Comparison of ENCODE assay signal across 7 mouse cellular contexts in genomic region chr16:14361362-14362098, GRCm38 (mm10). TPM values are rescaled to one million over a fixed set of nuclear protein-coding genes. Genes with fewer than 3 reads are reported as not detected.
DNase-seq lines count a peak whose midpoint lies in the region; ATAC-seq and TF ChIP-seq lines count a peak whose summit lies in the region.

Gene Abcc1 (plus strand): TSS chr16:14361558.

- peak; percentile 97 for ATAC-seq in intestine, embryonic 16.5 days
- ATAC-seq in midbrain, embryonic 12.5 days (ENCODE audit: low FRiP score, low read depth), result peak; percentile 97

- WGBS in intestine, embryonic 16.5 days, result under 1% methylated on average over 61 of the region's 64 CpGs
- under 1% methylated on average over 64 of the region's 64 CpGs for WGBS in limb, embryonic 10.5 days
- under 1% methylated on average over 64 of the region's 64 CpGs for WGBS in midbrain, embryonic 12.5 days
- under 1% methylated on average over 64 of the region's 64 CpGs for WGBS in small intestine, adult 2 months

- H3K27me3 ChIP-seq in intestine, embryonic 16.5 days (replicated peaks; ENCODE audit: control insufficient read depth, insufficient read depth, low read length), result no peaks in the 10 kb centered on the region
- H3K27me3 ChIP-seq in limb, embryonic 10.5 days (ENCODE audit: low read depth, poor library complexity, severe bottlenecking), result no peaks in the 10 kb centered on the region
- H3K27me3 ChIP-seq in midbrain, embryonic 12.5 days, result no peaks in the 10 kb centered on the region
- no peaks in the 10 kb centered on the region for H3K27me3 ChIP-seq in small intestine, adult 2 months (ENCODE audit: control insufficient read depth, insufficient read depth, low read length)

- H3K4me1 ChIP-seq in intestine, embryonic 16.5 days (ENCODE audit: control insufficient read depth, insufficient read depth, low read length), result peaks cover 9% of the 10 kb centered on the region; the same call in 1 of the 2 replicates
- peaks cover 15% of the 10 kb centered on the region for H3K4me1 ChIP-seq in limb, embryonic 10.5 days
- peaks cover 8% of the 10 kb centered on the region; the same call in 1 of the 2 replicates for H3K4me1 ChIP-seq in midbrain, embryonic 12.5 days
- peaks cover 6% of the 10 kb centered on the region for H3K4me1 ChIP-seq in small intestine, adult 2 months (ENCODE audit: control insufficient read depth, insufficient read depth, insufficient read length, low read length)

- H3K4me3 ChIP-seq in intestine, embryonic 16.5 days (ENCODE audit: low read length), result peak within 1 kb of the TSS; percentile 79
- H3K4me3 ChIP-seq in limb, embryonic 10.5 days, result peak within 1 kb of the TSS; percentile 89
- H3K4me3 ChIP-seq in midbrain, embryonic 12.5 days, result peak within 1 kb of the TSS; percentile 63
- H3K4me3 ChIP-seq in small intestine, adult 2 months (ENCODE audit: low read depth, low read length), result peak within 1 kb of the TSS; percentile 80

- no peak within 1 kb of the TSS for H3K27ac ChIP-seq in intestine, embryonic 16.5 days (ENCODE audit: low read length)
- peak within 1 kb of the TSS; percentile 94 for H3K27ac ChIP-seq in limb, embryonic 10.5 days
- no peak within 1 kb of the TSS for H3K27ac ChIP-seq in midbrain, embryonic 12.5 days (replicated peaks)
- H3K27ac ChIP-seq in small intestine, adult 2 months (ENCODE audit: insufficient read depth, low read depth, low read length), result peak within 1 kb of the TSS; percentile 51

- no peaks in the 10 kb centered on the region for H3K36me3 ChIP-seq in intestine, embryonic 16.5 days (ENCODE audit: control insufficient read depth, insufficient read depth, low read length)
- no peaks in the 10 kb centered on the region for H3K36me3 ChIP-seq in limb, embryonic 10.5 days
- no peaks in the 10 kb centered on the region for H3K36me3 ChIP-seq in midbrain, embryonic 12.5 days
- no peaks in the 10 kb centered on the region for H3K36me3 ChIP-seq in small intestine, adult 2 months (ENCODE audit: control insufficient read depth, insufficient read depth, low read length)

- TF ChIP-seq POLR2A in small intestine, adult 2 months (IDR thresholded peaks at IDR 0.05; ENCODE audit: low read depth, low read length), result 0 out of 2 replicates have a peak, but pooled peaks have one; percentile 44

- peak within 1 kb of the TSS; percentile 96 for H3K4me2 ChIP-seq in intestine, embryonic 16.5 days (ENCODE audit: low read depth, low read length)
- peak within 1 kb of the TSS; percentile 95 for H3K4me2 ChIP-seq in midbrain, embryonic 12.5 days (replicated peaks)

- H3K9ac ChIP-seq in intestine, embryonic 16.5 days (ENCODE audit: low read depth, low read length), result peak within 1 kb of the TSS; percentile 83
- peak within 1 kb of the TSS; percentile 70 for H3K9ac ChIP-seq in midbrain, embryonic 12.5 days (replicated peaks)

- no peak for TF ChIP-seq CTCF in small intestine, adult 2 months (IDR thresholded peaks at IDR 0.05; ENCODE audit: extremely low read depth, insufficient read length, insufficient replicate concordance, low read depth, low read length)

- H3K9me3 ChIP-seq in intestine, embryonic 16.5 days (ENCODE audit: control insufficient read depth, low read length), result no peaks in the 10 kb centered on the region
- no peaks in the 10 kb centered on the region for H3K9me3 ChIP-seq in limb, embryonic 10.5 days (replicated peaks)
- H3K9me3 ChIP-seq in midbrain, embryonic 12.5 days, result no peaks in the 10 kb centered on the region

- DNase-seq in adrenal gland, adult 2 months, result peak; percentile 89
- DNase-seq in embryo, embryonic 11.5 days (ENCODE audit: low read depth, low spot score), result peak; percentile 65
- DNase-seq in gastrocnemius, postnatal 4 days (ENCODE audit: low spot score in 2 of 2), result peak; percentile 61 to 77
- peak; percentile 86 for DNase-seq in limb, embryonic 10.5 days (ENCODE audit: low spot score)

RNA-seq across cellular contexts. Expression of gene Abcc1, which starts in this region (rescaled TPM):
- 10 to 100 TPM; 21.3 to 28.5 TPM for total RNA-seq in adrenal gland, adult 2 months (2021)
- polyA plus RNA-seq in adrenal gland, adult 2 months (2012; rRNA removed), result 34.9 and 39.0 TPM in 2 replicates
- 10 to 100 TPM; 25.9 to 29.4 TPM for total RNA-seq in gastrocnemius, postnatal 4 days (2021)
- 5.6 and 7.1 TPM in 2 replicates for polyA plus RNA-seq in intestine, embryonic 16.5 days (2015; fragmentation: Nextera tagmentation; extraction: Ambion mirVana)
- 10.9 and 12.3 TPM in 2 replicates for polyA plus RNA-seq in limb, embryonic 10.5 days (2016; fragmentation: Nextera tagmentation; extraction: Ambion mirVana)
- 7.6 and 8.9 TPM in 2 replicates for polyA plus RNA-seq in midbrain, embryonic 12.5 days (2016; fragmentation: Nextera tagmentation; extraction: Ambion mirVana)
- polyA plus RNA-seq in small intestine, adult 2 months (2012; rRNA removed), result 2.7 and 3.7 TPM in 2 replicates

Comparison
In these comparisons a context has a peak if more than half of its experiments do, and no peak if none do; other contexts are left out.
1. H3K27ac ChIP-seq: peak in limb, embryonic 10.5 days (single experiment) and small intestine, adult 2 months (single experiment); none in intestine, embryonic 16.5 days (single experiment) and midbrain, embryonic 12.5 days (single experiment).
2. Peak in every context shown above with its lines, with median percentiles within 50 percentile points of each other: DNase-seq and H3K4me3 ChIP-seq.